Mouse (Mus musculus) midbrain, embryonic 11.5 days (tissue): ENCODE results near the gene Ankrd6. TPM values are rescaled to one million over a fixed set of nuclear protein-coding genes. Genes with fewer than 3 reads are reported as not detected.

ENCODE experiments used
- ATAC-seq: fragments of 200-750 bp; cut with Nextera tagmentation; 2 replicates; pipeline ENCODE4 v1.8.0; 2017; ENCODE audit warnings: moderate TSS enrichment, moderate library complexity; ENCODE audit not compliant: low FRiP score
- DNase-seq: peaks from one replicate; pipeline ENCODE4 v3.0.0; 2015; ENCODE audit warnings: low spot score; ENCODE audit errors: missing footprints
- H3K27ac ChIP-seq: fragments of 300-500 bp; sonication (generic); 2 replicates; pipeline ENCODE4 v1.5.1; 2014; ENCODE audit warnings: low read depth, low read length
- H3K27me3 ChIP-seq: fragments of 300-500 bp; sonication (generic); 2 replicates; pipeline ENCODE4 v1.6.1; 2014; ENCODE audit warnings: mild to moderate bottlenecking, low read length, moderate library complexity, mixed read lengths; ENCODE audit not compliant: control insufficient read depth, insufficient read depth
- H3K36me3 ChIP-seq: fragments of 300-500 bp; sonication (generic); 2 replicates; pipeline ENCODE4 v1.6.1; 2014; ENCODE audit warnings: mild to moderate bottlenecking, low read length, moderate library complexity, mixed read lengths; ENCODE audit not compliant: control insufficient read depth, insufficient read depth
- H3K4me1 ChIP-seq: fragments of 300-500 bp; sonication (generic); 2 replicates; pipeline ENCODE4 v1.6.1; 2014; ENCODE audit warnings: low read length; ENCODE audit not compliant: control insufficient read depth, insufficient read depth
- H3K4me2 ChIP-seq: fragments of 300-500 bp; sonication (generic); 2 replicates; pipeline ENCODE4 v1.6.1; 2014; ENCODE audit warnings: mild to moderate bottlenecking, moderate library complexity
- H3K4me3 ChIP-seq: fragments of 300-500 bp; sonication (generic); 2 replicates; pipeline ENCODE4 v1.5.1; 2014; ENCODE audit warnings: low read depth, low read length
- H3K9ac ChIP-seq: fragments of 300-500 bp; sonication (generic); 2 replicates; pipeline ENCODE4 v1.6.1; 2014; ENCODE audit warnings: low read length
- H3K9me3 ChIP-seq: fragments of 300-500 bp; sonication (generic); 2 replicates; pipeline ENCODE4 v1.6.1; 2016; ENCODE audit warnings: low read length; ENCODE audit not compliant: control insufficient read depth
- WGBS: fragments of 180-500 bp; shearing (Covaris S2); extraction: QIAGEN DNeasy Blood & Tissue Kit; methylation state at CpG from one replicate; pipeline ENCODE4 v1.1.7; 2014; 5-methylcytosine and 5-hydroxymethylcytosine counted together
- polyA plus RNA-seq: library from polyadenylated mRNA; unstranded; fragments of >200 nt; fragmentation: Nextera tagmentation; extraction: Ambion mirVana; gene quantifications from 2 replicates; pipeline ENCODE4 v1.2.1, GENCODE M21; 2014

Gene Ankrd6
- polyA plus RNA-seq, 1 experiment from 2014 or later: 33.2 TPM

DNA sequence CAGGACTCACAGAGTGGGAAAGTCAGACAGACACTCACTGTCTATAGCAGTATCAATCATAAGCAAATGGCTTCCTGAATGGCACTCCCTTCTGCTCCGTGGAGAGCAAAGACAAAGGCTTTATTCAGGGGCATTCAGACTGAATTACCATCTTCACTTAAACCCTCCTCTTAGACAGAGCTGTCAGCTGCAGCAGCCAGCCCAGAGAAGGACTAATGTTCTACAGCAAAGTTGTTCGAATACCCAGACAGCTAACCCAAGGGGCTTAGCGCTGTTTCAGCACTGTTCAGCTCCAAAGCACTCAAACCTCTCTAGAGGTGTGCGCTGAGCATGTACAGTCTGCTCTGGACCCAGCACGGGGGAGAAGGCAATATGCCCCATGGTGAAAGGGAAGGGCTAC is 32.1 kb downstream of the Ankrd6 start:
- Histone ChIP-seq H3K4me2 (no peak overlapping the region), H3K27ac (peak overlapping the region; percentile 60)

DNA sequence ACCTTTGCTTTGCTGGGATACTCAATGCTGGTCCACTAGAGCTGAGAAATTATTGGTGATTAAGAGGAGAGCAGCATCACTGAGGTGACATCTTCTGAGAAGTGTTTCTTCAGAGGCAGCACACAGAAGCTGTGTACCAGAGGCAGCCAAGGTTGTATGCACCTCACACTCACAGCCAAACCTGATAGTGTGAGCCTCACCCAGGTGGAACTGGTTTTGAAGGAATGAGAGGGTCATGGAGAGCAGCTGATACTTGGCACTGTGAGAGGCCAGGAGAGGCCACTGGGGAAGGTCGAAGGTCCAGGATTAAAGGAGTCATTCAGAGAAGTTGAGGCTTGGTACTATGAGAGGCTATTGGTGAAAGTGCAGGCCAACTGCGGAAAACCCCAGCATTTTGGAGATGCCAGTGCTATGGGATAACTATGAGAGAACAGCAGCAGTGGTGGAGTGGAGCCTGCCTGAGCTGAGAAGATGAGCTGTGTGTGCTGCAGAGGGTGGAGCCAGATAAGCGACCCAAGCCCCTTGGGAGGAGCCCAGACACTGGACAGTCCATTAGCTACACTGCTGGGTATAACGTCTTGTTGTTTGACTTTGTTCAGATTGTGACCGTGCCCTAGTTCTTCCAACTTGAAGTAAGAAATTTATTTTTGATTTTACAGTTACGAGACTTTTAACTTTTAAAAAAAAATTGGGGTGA is 33.8 kb downstream of the Ankrd6 start:
- no peak overlapping the region for H3K9ac ChIP-seq
- 57% methylated on average over 6 of the region's 6 CpGs for WGBS
- H3K4me2 ChIP-seq: no peak overlapping the region
- no peaks in the 10 kb centered on the region for H3K36me3 ChIP-seq
- ATAC-seq (peak; percentile 36; the same call in 1 of the 2 replicates), DNase-seq (no peak)
- H3K4me1 ChIP-seq: peaks cover 32% of the 10 kb centered on the region
- H3K27ac ChIP-seq: no peak overlapping the region; the same call in 1 of the 2 replicates
- H3K9me3 ChIP-seq: no peaks in the 10 kb centered on the region
- H3K4me3 ChIP-seq: no peak overlapping the region
- no peaks in the 10 kb centered on the region for H3K27me3 ChIP-seq

More for the DNA sequence above, 32.1 kb downstream of the Ankrd6 start:
- H3K9ac ChIP-seq: peak overlapping the region; percentile 41; the same call in 1 of the 2 replicates
- H3K9me3 ChIP-seq: no peaks in the 10 kb centered on the region
- WGBS: 63% methylated on average over 5 of the region's 5 CpGs
- ATAC-seq (no peak), DNase-seq (no peak)
- no peak overlapping the region for H3K4me3 ChIP-seq
- H3K27me3 ChIP-seq: no peaks in the 10 kb centered on the region
- H3K36me3 ChIP-seq: no peaks in the 10 kb centered on the region
- peaks cover 40% of the 10 kb centered on the region for H3K4me1 ChIP-seq

DNA sequence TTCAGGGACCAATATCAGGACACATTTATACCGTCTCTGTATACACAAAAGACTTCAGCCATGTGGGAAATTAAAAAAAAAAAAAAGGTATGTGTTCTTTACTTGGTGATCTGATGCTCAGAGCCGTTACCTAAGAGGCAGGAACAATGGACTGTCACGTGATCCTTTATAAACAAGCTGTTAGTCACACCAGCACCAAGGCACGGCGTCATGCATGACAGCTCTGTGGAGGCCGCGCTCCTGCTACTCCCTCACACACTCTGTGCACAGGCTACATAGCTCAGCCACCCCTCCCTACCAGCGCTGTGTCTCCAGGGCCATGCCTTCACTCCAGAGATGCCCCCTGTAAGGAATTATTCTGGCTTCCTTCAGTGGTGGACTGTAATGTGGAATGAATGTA is 34.7 kb downstream of the Ankrd6 start:
- Histone ChIP-seq H3K9me3 (no peaks in the 10 kb centered on the region), H3K4me1 (peaks cover 31% of the 10 kb centered on the region), H3K27me3 (no peaks in the 10 kb centered on the region), H3K9ac (peak overlapping the region; percentile 9; the same call in 1 of the 2 replicates), H3K4me2 (no peak overlapping the region), H3K27ac (peak overlapping the region; percentile 31; the same call in 1 of the 2 replicates), H3K36me3 (no peaks in the 10 kb centered on the region), H3K4me3 (no peak overlapping the region)
- 29% methylated on average over 8 of the region's 8 CpGs for WGBS
- ATAC-seq: peak; percentile 75
- no peak for DNase-seq

DNA sequence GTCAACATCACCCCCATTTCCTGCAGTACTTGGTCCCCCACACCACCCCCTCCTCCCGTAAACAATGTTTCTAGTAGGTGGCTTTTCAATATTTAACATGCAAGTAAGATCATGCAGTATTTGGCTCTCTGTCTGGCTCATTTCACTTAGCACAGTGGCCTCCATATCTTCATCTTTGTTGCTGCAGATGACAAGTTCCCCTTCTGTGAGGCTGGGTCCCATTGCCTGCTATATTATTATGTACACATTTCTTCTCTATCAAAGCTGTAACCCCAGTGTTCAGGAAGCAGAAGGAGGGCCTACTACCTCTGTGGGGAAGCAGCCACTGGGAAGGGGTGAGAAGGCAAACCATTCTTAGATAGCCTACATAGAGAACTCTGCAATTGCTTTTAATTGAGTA is 40.6 kb downstream of the Ankrd6 start:
- Histone ChIP-seq H3K36me3 (no peaks in the 10 kb centered on the region), H3K27ac (no peak overlapping the region), H3K4me3 (no peak overlapping the region), H3K9ac (no peak overlapping the region), H3K4me2 (no peak overlapping the region), H3K4me1 (no peaks in the 10 kb centered on the region), H3K27me3 (no peaks in the 10 kb centered on the region), H3K9me3 (no peaks in the 10 kb centered on the region)
- WGBS: 97% methylated on average over 1 of the region's 1 CpGs
- no peak for ATAC-seq
- DNase-seq: no peak

DNA sequence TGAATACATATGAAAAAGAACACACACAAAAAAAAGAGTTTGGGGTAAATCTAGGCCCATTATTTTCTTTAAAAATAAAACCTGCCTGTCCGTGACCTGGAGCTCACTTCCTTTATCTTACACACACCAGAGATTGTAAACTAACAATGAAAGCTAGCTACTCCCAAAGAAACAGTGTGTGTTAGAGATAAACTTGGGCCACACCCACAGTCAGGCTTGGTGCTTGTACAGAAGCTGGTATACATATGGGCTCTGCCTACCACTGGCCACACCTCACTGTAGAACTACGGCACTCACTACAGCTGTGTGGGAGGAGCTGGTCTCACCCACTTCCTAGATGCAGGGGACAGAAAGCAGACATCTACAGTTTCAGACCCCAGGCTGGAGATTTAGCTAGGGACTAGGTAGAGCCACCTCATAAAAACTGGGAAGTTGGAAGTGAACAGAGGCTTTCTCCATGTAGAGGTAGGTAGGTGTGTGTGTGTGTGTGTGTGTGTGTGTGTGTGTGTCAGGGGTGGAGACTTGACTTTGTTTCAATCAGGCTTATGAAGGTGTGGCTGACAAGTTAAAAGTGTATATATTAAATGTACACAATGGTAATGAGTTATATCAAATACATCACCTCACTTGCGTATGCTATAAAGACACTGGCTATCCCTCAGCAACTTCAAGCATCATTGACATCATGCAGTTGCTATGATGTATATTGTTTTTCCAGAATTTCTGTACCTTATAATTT is 41.2 kb downstream of the Ankrd6 start:
- DNase-seq (no peak), ATAC-seq (no peak)
- Histone ChIP-seq H3K36me3 (no peaks in the 10 kb centered on the region), H3K27me3 (no peaks in the 10 kb centered on the region), H3K27ac (no peak overlapping the region), H3K9ac (no peak overlapping the region), H3K4me3 (no peak overlapping the region), H3K9me3 (no peaks in the 10 kb centered on the region), H3K4me1 (no peaks in the 10 kb centered on the region), H3K4me2 (no peak overlapping the region)
- WGBS: 88% methylated on average over 3 of the region's 3 CpGs

DNA sequence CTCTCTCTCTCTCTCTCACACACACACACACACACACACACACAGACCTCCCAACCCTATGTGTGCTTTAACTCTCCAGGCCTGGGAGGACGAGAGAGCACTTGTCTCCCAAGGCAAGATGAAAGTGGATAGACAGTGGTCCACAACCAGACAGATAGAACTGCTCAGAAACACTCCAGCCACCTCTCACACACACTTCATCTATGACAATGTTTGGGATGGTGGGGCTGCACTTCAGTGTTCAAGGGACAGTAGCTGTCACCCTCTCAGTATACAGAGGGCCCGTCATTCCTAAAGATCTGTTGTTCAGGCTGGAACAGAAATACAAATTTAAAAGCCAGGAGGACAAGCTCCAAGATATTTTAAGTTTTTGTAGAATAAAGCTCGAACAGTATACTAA is 43.0 kb downstream of the Ankrd6 start:
- DNase-seq: no peak
- WGBS: 87% methylated on average over 3 of the region's 3 CpGs

DNA sequence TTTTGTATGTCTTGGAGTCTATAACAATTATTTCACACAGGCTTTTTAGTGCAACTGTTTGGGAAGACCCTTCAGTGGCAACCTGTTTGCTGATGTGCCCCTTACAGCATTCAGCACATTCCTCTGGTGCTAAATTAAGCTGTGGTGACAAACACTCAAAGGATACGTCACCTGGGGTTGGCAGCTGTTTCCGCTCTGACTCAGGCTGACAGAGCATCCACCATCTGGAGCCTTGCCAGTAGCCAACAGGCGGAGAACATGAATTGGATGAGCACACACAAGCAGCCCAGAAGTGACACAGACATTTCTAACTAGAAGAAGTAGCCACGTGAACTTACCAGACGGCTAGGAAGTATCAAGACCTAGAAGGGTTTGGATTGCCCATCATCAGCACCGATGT is 44.0 kb downstream of the Ankrd6 start:
- Histone ChIP-seq H3K27ac (no peak overlapping the region), H3K9me3 (no peaks in the 10 kb centered on the region), H3K9ac (no peak overlapping the region), H3K4me2 (no peak overlapping the region), H3K4me1 (no peaks in the 10 kb centered on the region), H3K36me3 (no peaks in the 10 kb centered on the region), H3K27me3 (no peaks in the 10 kb centered on the region), H3K4me3 (no peak overlapping the region)
- DNase-seq: no peak
- ATAC-seq: no peak
- 85% methylated on average over 6 of the region's 6 CpGs for WGBS

More for the DNA sequence above, 43.0 kb downstream of the Ankrd6 start:
- no peaks in the 10 kb centered on the region for H3K27me3 ChIP-seq
- H3K9ac ChIP-seq: no peak overlapping the region
- no peak for ATAC-seq
- no peaks in the 10 kb centered on the region for H3K36me3 ChIP-seq
- H3K4me3 ChIP-seq: no peak overlapping the region
- no peak overlapping the region for H3K4me2 ChIP-seq
- no peaks in the 10 kb centered on the region for H3K4me1 ChIP-seq
- H3K27ac ChIP-seq: no peak overlapping the region
- H3K9me3 ChIP-seq: no peaks in the 10 kb centered on the region

DNA sequence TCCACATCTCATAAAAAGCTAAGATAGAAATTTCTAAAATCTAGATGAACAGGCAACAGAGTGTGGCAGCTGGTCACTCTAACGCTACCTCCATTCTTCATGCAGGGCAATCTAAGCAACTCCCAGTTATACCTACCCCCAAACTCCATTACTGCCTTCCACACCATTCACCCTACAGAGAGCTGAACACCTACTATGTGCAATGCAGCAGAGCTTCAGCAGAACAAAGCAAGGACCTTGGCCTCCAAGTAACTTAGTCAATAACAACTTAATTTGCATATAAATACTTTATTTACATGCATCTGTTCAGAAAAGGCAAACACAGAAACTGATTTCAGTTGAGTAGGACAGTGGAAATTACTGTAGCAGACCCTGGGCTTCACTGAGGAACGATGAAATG is 44.7 kb downstream of the Ankrd6 start:
- Histone ChIP-seq H3K27ac (no peak overlapping the region), H3K4me2 (no peak overlapping the region), H3K9ac (no peak overlapping the region), H3K27me3 (no peaks in the 10 kb centered on the region), H3K4me1 (no peaks in the 10 kb centered on the region), H3K4me3 (no peak overlapping the region), H3K9me3 (no peaks in the 10 kb centered on the region), H3K36me3 (no peaks in the 10 kb centered on the region)
- 94% methylated on average over 2 of the region's 2 CpGs for WGBS
- ATAC-seq (no peak), DNase-seq (no peak)

DNA sequence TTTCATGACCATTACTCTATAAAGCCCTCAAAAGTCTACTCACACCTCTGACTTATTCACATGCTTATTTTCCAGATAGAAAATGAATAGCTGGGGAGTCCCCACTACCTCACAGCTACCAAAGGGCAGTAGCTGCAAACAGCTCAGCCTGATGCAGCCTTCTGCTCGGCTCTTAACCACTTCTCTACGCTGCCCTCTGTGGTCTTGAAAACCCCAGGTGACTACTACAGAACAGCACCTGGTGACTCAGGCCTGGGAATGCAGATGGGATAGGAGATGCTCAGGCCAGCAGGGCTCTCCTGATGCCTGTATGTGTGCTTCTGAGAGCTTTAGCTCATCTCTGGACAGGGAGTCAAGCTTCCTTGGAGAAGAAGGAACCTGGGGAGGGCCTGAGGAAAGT is 45.3 kb downstream of the Ankrd6 start:
- Histone ChIP-seq H3K9me3 (no peaks in the 10 kb centered on the region), H3K4me3 (no peak overlapping the region), H3K27ac (no peak overlapping the region), H3K4me1 (no peaks in the 10 kb centered on the region), H3K4me2 (no peak overlapping the region), H3K9ac (no peak overlapping the region), H3K27me3 (no peaks in the 10 kb centered on the region), H3K36me3 (no peaks in the 10 kb centered on the region)
- ATAC-seq: no peak
- no peak for DNase-seq
- 77% methylated on average over 2 of the region's 2 CpGs for WGBS
